Mouse (Mus musculus) CH12.LX (cell line): Measurements from ENCODE around the gene Noxo1. TPM values are rescaled to one million over a fixed set of nuclear protein-coding genes. Genes with fewer than 3 reads are reported as not detected.

Experiments used
- DNase-seq: peaks from one replicate; pipeline ENCODE4 v3.0.0-alpha.2; 2013; ENCODE audit errors: extremely low read depth
- H3K27ac ChIP-seq: 2 replicates; pipeline ENCODE4 v1.5.1; 2012; ENCODE audit warnings: low read depth, mild to moderate bottlenecking, control low read depth, moderate library complexity; ENCODE audit not compliant: insufficient read depth
- H3K27me3 ChIP-seq: replicated peaks from 2 replicates; pipeline ENCODE3; 2012; ENCODE audit warnings: inconsistent platforms
- H3K36me3 ChIP-seq, 2 experiments: replicated peaks in 1 of 2; 2 replicates each; pipeline versions ENCODE3 to v1.6.1; 2012; ENCODE audit warnings: inconsistent platforms in 1 of 2, low read length in 1 of 2, mild to moderate bottlenecking in 1 of 2, mixed read lengths in 1 of 2, moderate library complexity in 1 of 2; ENCODE audit not compliant: control insufficient read depth in 1 of 2, insufficient read depth in 1 of 2
- H3K4me1 ChIP-seq, 2 experiments: 2 replicates each; pipeline ENCODE4 v1.6.1; 2012; ENCODE audit warnings: inconsistent platforms in 1 of 2, moderate library complexity in 1 of 2; ENCODE audit not compliant: insufficient read depth in 2 of 2, control insufficient read depth in 1 of 2
- H3K4me2 ChIP-seq: 2 replicates; pipeline ENCODE4 v1.6.1; 2012; ENCODE audit warnings: low read depth, mild to moderate bottlenecking, control low read depth; ENCODE audit not compliant: poor library complexity, insufficient read depth, severe bottlenecking
- H3K4me3 ChIP-seq, 3 experiments: fragments of 150-350 bp in 1 of 3; sonication (generic) in 1 of 3; replicated peaks in 1 of 3; 2 replicates each; pipeline versions ENCODE3 to v1.5.1; 2011 to 2012; ENCODE audit warnings: low read depth in 2 of 3, low read length in 2 of 3, mild to moderate bottlenecking in 2 of 3, moderate library complexity in 2 of 3, control low read depth in 1 of 3, improper control_type of control experiment in 1 of 3, inconsistent platforms in 1 of 3, mixed read lengths in 1 of 3; ENCODE audit not compliant: poor library complexity in 1 of 3
- H3K79me2 ChIP-seq: replicated peaks from 2 replicates; pipeline ENCODE4 v1.6.1; 2012; ENCODE audit warnings: mild to moderate bottlenecking, moderate library complexity; ENCODE audit not compliant: control insufficient read depth, poor library complexity, insufficient read depth, severe bottlenecking; ENCODE audit errors: extremely low read depth
- H3K9ac ChIP-seq: 2 replicates; pipeline ENCODE4 v1.6.1; 2012; ENCODE audit warnings: low read depth, mild to moderate bottlenecking, control low read depth, moderate library complexity; ENCODE audit not compliant: insufficient read depth
- H3K9me3 ChIP-seq: replicated peaks from 2 replicates; pipeline ENCODE3; 2012; ENCODE audit warnings: low read length, inconsistent platforms, mixed read lengths
- CTCF ChIP-seq, 2 experiments: IDR thresholded peaks in 1 of 2; conservative IDR thresholded peaks in 1 of 2; 2 replicates each; pipeline ENCODE4 v1.5.1; 2011 to 2012; ENCODE audit warnings: low read depth in 2 of 2, low read length in 2 of 2, improper control_type of control experiment in 1 of 2, inconsistent platforms in 1 of 2, mild to moderate bottlenecking in 1 of 2, moderate library complexity in 1 of 2
- GABPA ChIP-seq: IDR thresholded peaks from 2 replicates; pipeline ENCODE4 v1.6.1; 2012; ENCODE audit warnings: low read depth, low read length, improper control_type of control experiment, inconsistent platforms; ENCODE audit not compliant: insufficient replicate concordance
- IRF4 ChIP-seq: IDR thresholded peaks from 2 replicates; pipeline ENCODE4 v1.6.1; 2014; ENCODE audit warnings: low read depth, mild to moderate bottlenecking, inconsistent platforms, low read length, improper control_type of control experiment
- JUND ChIP-seq: conservative IDR thresholded peaks from 2 replicates; pipeline ENCODE4 v1.6.1; 2011; ENCODE audit warnings: low read depth, low read length, improper control_type of control experiment
- MEF2A ChIP-seq: IDR thresholded peaks from 2 replicates; pipeline ENCODE4 v1.6.1; 2014; ENCODE audit warnings: low read depth, mild to moderate bottlenecking, inconsistent platforms, low read length, improper control_type of control experiment, borderline replicate concordance
- MYC ChIP-seq: IDR thresholded peaks from 2 replicates; pipeline ENCODE4 v1.6.1; 2011; ENCODE audit warnings: low read depth, mild to moderate bottlenecking, improper control_type of control experiment, low read length
- NELFE ChIP-seq: IDR thresholded peaks from 2 replicates; pipeline ENCODE4 v1.6.1; 2011; ENCODE audit warnings: low read depth, low read length, improper control_type of control experiment
- RAD21 ChIP-seq: IDR thresholded peaks from 2 replicates; pipeline ENCODE4 v1.6.1; 2011; ENCODE audit warnings: low read depth, mild to moderate bottlenecking, low read length, improper control_type of control experiment, moderate library complexity
- SMC3 ChIP-seq: IDR thresholded peaks from 2 replicates; pipeline ENCODE4 v1.6.1; 2011; ENCODE audit warnings: low read depth, low read length, improper control_type of control experiment
- TBP ChIP-seq: conservative IDR thresholded peaks from 2 replicates; pipeline ENCODE4 v1.6.1; 2011; ENCODE audit warnings: low read depth, low read length, improper control_type of control experiment
- USF1 ChIP-seq: IDR thresholded peaks from 2 replicates; pipeline ENCODE4 v1.6.1; 2014; ENCODE audit warnings: low read depth, mild to moderate bottlenecking, inconsistent platforms, low read length, improper control_type of control experiment
- USF2 ChIP-seq: conservative IDR thresholded peaks from 2 replicates; pipeline ENCODE4 v1.6.1; 2011; ENCODE audit warnings: low read depth, low read length, improper control_type of control experiment
- ZMIZ1 ChIP-seq: IDR thresholded peaks from 2 replicates; pipeline ENCODE4 v1.6.1; 2012; ENCODE audit warnings: low read depth, mild to moderate bottlenecking, inconsistent platforms, low read length, improper control_type of control experiment
- dilution Hi-C: fragments of 300-500 bp; cut with MboI; formaldehyde crosslinking; loops from 2 replicates; pipeline ENCODE4 v1.14.3; 2020; ENCODE audit warnings: low sequenced_read_pairs; ENCODE audit not compliant: extremely low pct_unique_long_range_greater_than_20kb, extremely low pct_ligation_motif_present
- in situ Hi-C: fragments of 300-500 bp; cut with MboI; formaldehyde crosslinking; loops from 3 replicates; pipeline ENCODE4 v1.14.3; 2019; ENCODE audit warnings: low sequenced_read_pairs, low pct_ligation_motif_present, low pct_unique_long_range_greater_than_20kb, mixed read lengths
- polyA plus RNA-seq: library from polyadenylated mRNA; unstranded; fragments of >175 nt; gene quantifications from 2 replicates; pipeline ENCODE4 v1.2.1, GENCODE M21; 2012; ENCODE audit warnings: low read depth; ENCODE audit not compliant: insufficient read length
- total RNA-seq, 2 experiments: library from RNA; depleted of rRNA; stranded (reverse); fragments of 300-350 nt in 1 of 2; fragments of >200 nt in 1 of 2; gene quantifications; 2 replicates each; pipeline ENCODE4 v1.2.3; 2012 to 2014

Noxo1 gene
- total and polyA plus RNA-seq, 3 experiments = 0.47 to 2.5 (median 0.89) TPM

DNA sequence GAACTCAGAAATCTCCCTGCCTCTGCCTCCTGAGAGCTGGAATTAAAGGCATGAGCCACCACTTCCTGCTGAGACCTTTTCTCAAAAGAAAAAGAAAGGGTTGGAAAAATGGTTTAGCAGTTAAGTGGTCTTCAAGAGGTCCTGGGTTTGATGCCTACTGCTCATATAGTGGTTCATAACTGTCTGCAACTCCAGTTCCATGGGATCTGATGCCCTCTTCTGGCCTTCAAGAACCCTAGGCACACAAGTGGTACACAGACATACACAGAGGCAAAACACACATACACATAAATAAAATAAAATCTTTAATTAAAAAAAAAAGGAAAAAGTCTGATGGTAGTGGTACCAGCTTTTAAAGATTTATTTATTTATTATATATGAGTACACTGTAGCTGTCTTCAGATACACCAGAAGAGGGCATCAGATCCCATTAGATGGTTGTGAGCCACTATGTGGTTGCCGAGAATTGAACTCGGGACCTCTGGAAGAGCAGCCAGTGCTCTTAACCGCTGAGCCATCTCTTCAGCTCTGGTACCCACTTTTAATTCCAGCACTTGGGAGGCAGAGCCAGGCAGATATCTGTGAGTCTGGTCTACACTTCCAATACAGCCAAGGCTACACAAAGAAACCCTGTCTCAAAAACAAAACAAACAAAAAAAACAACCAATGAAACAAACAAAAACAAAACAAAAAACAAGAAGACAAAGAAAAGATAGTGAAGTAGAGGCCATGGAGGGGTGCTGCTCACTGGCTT lies 29.8 kb downstream of the Noxo1 start:
- H3K27ac ChIP-seq = no peak overlapping the region
- no peaks in the 10 kb centered on the region for H3K27me3 ChIP-seq
- peaks cover 16% of the 10 kb centered on the region in 2 experiments for H3K36me3 ChIP-seq
- no peak overlapping the region for H3K9ac ChIP-seq
- H3K4me1 ChIP-seq = peaks cover 5 to 26% of the 10 kb centered on the region in 2 experiments; a peak in 3 of 4 replicates
- dilution Hi-C loops = no loop called here
- no peak overlapping the region for H3K4me3 ChIP-seq
- DNase-seq = no peak
- H3K9me3 ChIP-seq = no peaks in the 10 kb centered on the region
- no peak for TF ChIP-seq NELFE
- peak in 1 of 2 experiments; percentile 57; a peak in 2 of 4 replicates for TF ChIP-seq CTCF (conservative IDR thresholded peaks at IDR 0.05 in 1 of 2, IDR thresholded peaks at IDR 0.05 in 1 of 2; ENCODE audit: low read depth in 2 of 2, low read length in 2 of 2)
- TF ChIP-seq ZMIZ1 = no peak
- peak; percentile 89 for TF ChIP-seq TBP
- TF ChIP-seq RAD21 = peak; percentile 11
- in situ Hi-C loops = no loop called here
- no peak overlapping the region for H3K4me2 ChIP-seq
- peaks cover 26% of the 10 kb centered on the region for H3K79me2 ChIP-seq

DNA sequence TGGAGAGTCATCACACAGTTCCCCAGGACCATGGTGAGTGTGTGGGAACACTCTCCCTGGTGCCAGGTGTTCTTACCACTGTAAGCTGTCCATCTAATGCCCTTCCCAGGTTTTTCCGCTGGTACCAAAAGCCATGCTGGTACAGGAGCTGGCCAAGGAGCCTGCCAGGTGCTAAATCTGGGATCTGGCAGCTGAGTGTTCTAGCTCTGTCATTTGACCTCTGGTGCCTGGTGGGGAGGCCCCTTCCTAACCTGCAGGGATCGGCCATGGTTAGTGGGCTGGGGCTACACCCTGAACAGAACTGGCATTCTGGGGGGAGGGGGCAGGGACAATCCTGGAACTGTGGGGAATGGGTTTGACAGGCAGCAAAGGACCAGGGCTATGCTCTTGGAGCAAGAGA lies 31.6 kb downstream of the Noxo1 start, which contains the start of gene Rpl3l:
TSS of gene Rpl3l (plus strand) at position 203 of the 400 bp plus-strand sequence.
- DNase-seq = no peak
- H3K4me3 ChIP-seq = no peak within 1 kb of the TSS
- H3K4me2 ChIP-seq = no peak within 1 kb of the TSS
- peaks cover 11% of the 10 kb centered on the region; the same call in 1 of the 2 replicates for H3K79me2 ChIP-seq
- H3K27me3 ChIP-seq = no peaks in the 10 kb centered on the region
- no peak within 1 kb of the TSS for H3K27ac ChIP-seq
- in situ Hi-C loops (no loop called here), dilution Hi-C loops (no loop called here)
- H3K9me3 ChIP-seq = no peaks in the 10 kb centered on the region
- H3K36me3 ChIP-seq = peaks cover under 1% of the 10 kb centered on the region in 2 experiments
- TF ChIP-seq GABPA = no peak
- no peak for TF ChIP-seq NELFE
- TF ChIP-seq SMC3 = no peak
- TF ChIP-seq IRF4 = no peak
- TF ChIP-seq USF1 = no peak
- TF ChIP-seq MYC = no peak
- TF ChIP-seq ZMIZ1 = no peak
- TF ChIP-seq USF2 = no peak
- H3K4me1 ChIP-seq = peaks cover under 1 to 23% of the 10 kb centered on the region in 2 experiments; a peak in 3 of 4 replicates
- no peak within 1 kb of the TSS for H3K9ac ChIP-seq

DNA sequence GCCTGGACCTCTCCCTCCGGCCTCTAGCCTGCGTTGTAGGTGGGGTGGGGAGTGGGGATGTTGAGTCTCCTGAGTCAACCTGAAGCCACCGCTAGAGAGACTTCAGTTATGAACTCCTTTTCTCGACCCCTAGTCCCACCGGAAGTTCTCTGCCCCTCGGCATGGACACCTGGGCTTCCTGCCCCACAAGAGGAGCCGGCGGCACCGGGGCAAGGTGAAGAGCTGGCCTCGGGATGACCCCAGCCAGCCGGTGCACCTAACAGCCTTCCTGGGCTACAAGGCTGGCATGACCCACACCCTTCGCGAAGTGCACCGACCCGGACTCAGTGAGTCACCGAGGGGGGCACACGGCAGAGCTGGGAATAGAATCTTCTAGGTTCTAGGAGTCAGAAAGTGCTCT lies 32.1 kb downstream of the Noxo1 start:
- Histone ChIP-seq H3K27me3 (no peaks in the 10 kb centered on the region), H3K4me1 (peaks cover 0 to 24% of the 10 kb centered on the region in 2 experiments; a peak in 2 of 4 replicates), H3K9me3 (no peaks in the 10 kb centered on the region), H3K27ac (no peak overlapping the region), H3K4me2 (no peak overlapping the region), H3K4me3 (no peak overlapping the region), H3K36me3 (peaks cover 0 to 2% of the 10 kb centered on the region in 2 experiments), H3K9ac (no peak overlapping the region), H3K79me2 (peaks cover 7% of the 10 kb centered on the region; the same call in 1 of the 2 replicates)
- dilution Hi-C loops (no loop called here), in situ Hi-C loops (no loop called here)
- DNase-seq = no peak
- TF ChIP-seq RAD21 (no peak), JUND (no peak), MEF2A (no peak), NELFE (no peak)
